In the genomic region with DNA sequence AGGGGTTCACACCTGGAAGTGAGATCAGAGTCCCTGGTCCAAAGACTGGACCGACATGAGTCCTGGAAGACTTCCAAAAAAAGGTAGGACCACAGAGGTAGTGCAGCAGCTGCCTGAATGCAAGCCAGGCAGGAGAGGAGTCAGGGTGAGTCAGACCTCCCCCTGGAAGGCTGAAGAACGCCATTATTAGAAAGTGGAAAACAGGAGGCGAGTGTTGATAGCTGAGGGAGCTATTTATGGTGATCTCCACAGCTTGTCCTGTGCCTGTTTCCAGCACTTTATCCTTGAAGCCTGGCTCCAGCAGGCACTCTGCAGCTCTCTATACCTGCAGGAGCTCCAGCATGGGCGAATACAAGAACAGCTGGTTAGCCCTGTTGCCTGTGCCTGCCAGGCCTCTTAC, we compare ENCODE assay signal across 13 mouse cellular contexts. TPM values are rescaled to one million over a fixed set of nuclear protein-coding genes. Genes with fewer than 3 reads are reported as not detected.
DNase-seq lines count a peak whose midpoint lies in the region; ATAC-seq and TF ChIP-seq lines count a peak whose summit lies in the region.
"Had no signal": no experiment of that assay in that cellular context is flagged by ENCODE, and none has a peak within 500 bp of the region (broad histone marks: within the 10 kb centered on the region; RNA-seq: fewer than 3 reads in every experiment).

No protein-coding gene starts in this region.

- DNase-seq in gastrocnemius, adult 2 months = peak; percentile 66
- DNase-seq in gastrocnemius, postnatal 10 days = no peak
- DNase-seq in right cerebral cortex, postnatal 25 days = peak; percentile 30
- no peak for DNase-seq in right cerebral cortex, postnatal 14 days
- DNase-seq in urinary bladder, adult 2 months (ENCODE audit: low spot score) = no peak
- no peak for DNase-seq in kidney, postnatal 4 days
- DNase-seq: cerebellum, adult 11 months; lung, embryonic 14.5 days had no signal

- no peaks in the 10 kb centered on the region for H3K36me3 ChIP-seq in heart, embryonic 15.5 days
- H3K36me3 ChIP-seq: embryonic facial prominence, embryonic 15.5 days; forebrain, embryonic 15.5 days; hindbrain, embryonic 10.5 days had no signal

- H3K27me3 ChIP-seq in heart, embryonic 15.5 days = no peaks in the 10 kb centered on the region
- H3K27me3 ChIP-seq: embryonic facial prominence, embryonic 15.5 days; forebrain, embryonic 15.5 days had no signal

- TF ChIP-seq CTCF in gastrocnemius, adult 2 months (IDR thresholded peaks at IDR 0.05) = no peak

- 19% methylated on average over 4 of the region's 4 CpGs for WGBS in heart, embryonic 15.5 days

- peak overlapping the region; percentile 80 for H3K27ac ChIP-seq in gastrocnemius, adult 2 months
- peak overlapping the region; percentile 89 for H3K27ac ChIP-seq in heart, embryonic 15.5 days
- H3K27ac ChIP-seq: embryonic facial prominence, embryonic 15.5 days; forebrain, embryonic 15.5 days; hindbrain, embryonic 10.5 days had no signal

- ATAC-seq in heart, embryonic 15.5 days (replicated peaks; ENCODE audit: insufficient number of reproducible peaks, insufficient read depth, low FRiP score, low read depth) = 0 out of 2 replicates have a peak, but pooled peaks have one; percentile 1
- ATAC-seq: forebrain, embryonic 15.5 days; intestine, postnatal 0 days had no signal

- H3K9ac ChIP-seq in heart, embryonic 15.5 days = no peak overlapping the region
- H3K9ac ChIP-seq: embryonic facial prominence, embryonic 15.5 days; forebrain, embryonic 15.5 days; lung, embryonic 14.5 days had no signal

- H3K9me3 ChIP-seq in heart, embryonic 15.5 days (replicated peaks) = no peaks in the 10 kb centered on the region
- H3K9me3 ChIP-seq: embryonic facial prominence, embryonic 15.5 days; forebrain, embryonic 15.5 days; hindbrain, embryonic 10.5 days had no signal

- H3K4me1 ChIP-seq in heart, embryonic 15.5 days (replicated peaks) = peaks cover 57% of the 10 kb centered on the region

- no peak overlapping the region for H3K4me3 ChIP-seq in gastrocnemius, adult 2 months
- H3K4me3 ChIP-seq in heart, embryonic 15.5 days = no peak overlapping the region
- H3K4me3 ChIP-seq: embryonic facial prominence, embryonic 15.5 days; forebrain, embryonic 15.5 days; hindbrain, embryonic 10.5 days had no signal

- intact Hi-C loops in gastrocnemius, adult 2 months (cut with DNase I) = no loop called here

- H3K4me2 ChIP-seq in heart, embryonic 15.5 days = 0 out of 2 replicates have a peak overlapping the region, but pooled peaks have one; percentile 8
- H3K4me2 ChIP-seq: embryonic facial prominence, embryonic 15.5 days; forebrain, embryonic 15.5 days; lung, embryonic 14.5 days had no signal

RNA-seq across cellular contexts. Expression of gene Idh2, which starts 4.0 kb away (rescaled TPM):
- total RNA-seq in gastrocnemius, adult 2 months (2021) = 100 to 1,000 TPM; 236 to 647 TPM
- 100 to 1,000 TPM; 244 to 271 TPM for total RNA-seq in gastrocnemius, postnatal 10 days (2021)
- 2,234 and 2,284 TPM in 2 replicates for polyA plus RNA-seq in heart, embryonic 15.5 days (2015; fragmentation: Nextera tagmentation; extraction: Ambion mirVana)
- polyA plus RNA-seq in urinary bladder, adult 2 months (2012; rRNA removed) = 86.8 and 101 TPM in 2 replicates

Comparison
In these comparisons a context has a peak if more than half of its experiments do, and no peak if none do; other contexts are left out.
1. DNase-seq: peak in gastrocnemius, adult 2 months (single experiment) and right cerebral cortex, postnatal 25 days (single experiment); none in gastrocnemius, postnatal 10 days (single experiment), right cerebral cortex, postnatal 14 days (single experiment), urinary bladder, adult 2 months (single experiment) and kidney, postnatal 4 days (0 of 2).